Mouse (Mus musculus): ENCODE measurements at regions not wholly inside any gene's neighbourhood (a gene's known extent, or its start where the extent isn't known, plus 50 kb on each side); places are given as distances from the start of the nearest gene placed in this dataset.

GRCm38 (mm10) chr14:118318524-118318923, 51.8 kb downstream of the Gm9376 start:
- DNase-seq (ENCODE audit: extremely low read depth, low read depth, low spot score) = no peak

- no peak for DNase-seq (ENCODE audit: extremely low read depth, low read depth, low spot score)
These were observed 53.3 kb downstream of the Gm9376 start for GRCm38 (mm10) chr14:118320101-118320500.

GRCm38 (mm10) chr14:118321083-118321482, 54.3 kb downstream of the Gm9376 start:
- no peak for DNase-seq (ENCODE audit: extremely low read depth, low read depth, low spot score)

- DNase-seq (ENCODE audit: extremely low read depth, low read depth, low spot score) = no peak
These were observed 55.5 kb downstream of the Gm9376 start for GRCm38 (mm10) chr14:118322003-118322821.

GRCm38 (mm10) chr14:118322865-118323264, 56.1 kb downstream of the Gm9376 start:
- no peak for DNase-seq (ENCODE audit: extremely low read depth, low read depth, low spot score)

GRCm38 (mm10) chr14:118338071-118338470, 71.3 kb downstream of the Gm9376 start:
- no peak for DNase-seq (ENCODE audit: extremely low read depth, low read depth, low spot score)

GRCm38 (mm10) chr14:118362931-118363330, 96.2 kb downstream of the Gm9376 start:
- DNase-seq (ENCODE audit: extremely low read depth, low read depth, low spot score) = no peak

GRCm38 (mm10) chr14:118363391-118363821, 96.6 kb downstream of the Gm9376 start:
- no peak for DNase-seq (ENCODE audit: extremely low read depth, low read depth, low spot score)

GRCm38 (mm10) chr14:118366522-118366921, 99.8 kb downstream of the Gm9376 start:
- DNase-seq (ENCODE audit: extremely low read depth, low read depth, low spot score) = no peak

GRCm38 (mm10) chr14:118368619-118369431, 102.1 kb downstream of the Gm9376 start:
- no peak for DNase-seq (ENCODE audit: extremely low read depth, low read depth, low spot score)

GRCm38 (mm10) chr14:118371336-118371735, 104.6 kb downstream of the Gm9376 start:
- no peak for DNase-seq (ENCODE audit: extremely low read depth, low read depth, low spot score)

GRCm38 (mm10) chr14:118374819-118375520, 108.2 kb downstream of the Gm9376 start:
- DNase-seq (ENCODE audit: extremely low read depth, low read depth, low spot score) = no peak

- no peak for DNase-seq (ENCODE audit: extremely low read depth, low read depth, low spot score)
These were observed 108.9 kb downstream of the Gm9376 start for GRCm38 (mm10) chr14:118375641-118376040.

- DNase-seq (ENCODE audit: extremely low read depth, low read depth, low spot score) = no peak
These were observed 112.9 kb downstream of the Gm9376 start for GRCm38 (mm10) chr14:118379624-118380023.

GRCm38 (mm10) chr14:118385529-118385932, 118.8 kb downstream of the Gm9376 start:
- DNase-seq (ENCODE audit: extremely low read depth, low read depth, low spot score) = no peak

- DNase-seq (ENCODE audit: extremely low read depth, low read depth, low spot score) = no peak
These were observed 121.3 kb downstream of the Gm9376 start for GRCm38 (mm10) chr14:118388061-118388460.

GRCm38 (mm10) chr14:118390790-118391189, 124.0 kb downstream of the Gm9376 start:
- no peak for DNase-seq (ENCODE audit: extremely low read depth, low read depth, low spot score)

GRCm38 (mm10) chr14:118391561-118391960, 124.8 kb downstream of the Gm9376 start:
- DNase-seq (ENCODE audit: extremely low read depth, low read depth, low spot score) = no peak

- no peak for DNase-seq (ENCODE audit: extremely low read depth, low read depth, low spot score)
These were observed 126.9 kb downstream of the Gm9376 start for GRCm38 (mm10) chr14:118393676-118394075.

GRCm38 (mm10) chr14:118414275-118414674, 147.5 kb downstream of the Gm9376 start:
- no peak for DNase-seq (ENCODE audit: extremely low read depth, low read depth, low spot score)

- no peak for DNase-seq (ENCODE audit: extremely low read depth, low read depth, low spot score)
These were observed 149.4 kb downstream of the Gm9376 start for GRCm38 (mm10) chr14:118416163-118416562.
